Mouse (Mus musculus) heart, postnatal 0 days (tissue): ENCODE measurements around the gene Tmc6. TPM values are rescaled to one million over a fixed set of nuclear protein-coding genes. Genes with fewer than 3 reads are reported as not detected.

ENCODE experiments used
- ATAC-seq: fragments of 200-750 bp; cut with Nextera tagmentation; 2 replicates; pipeline ENCODE4 v1.8.0; 2017; ENCODE audit warnings: low read depth, moderate number of reproducible peaks, moderate library complexity; ENCODE audit not compliant: insufficient read depth
- DNase-seq: peaks from one replicate; pipeline ENCODE4 v3.0.0-alpha.2; 2016; ENCODE audit warnings: low spot score
- H3K27ac ChIP-seq: fragments of 300-500 bp; sonication (generic); 2 replicates; pipeline ENCODE4 v1.5.1; 2014; ENCODE audit warnings: low read depth, mild to moderate bottlenecking
- H3K27me3 ChIP-seq: fragments of 300-500 bp; sonication (generic); 2 replicates; pipeline ENCODE4 v1.6.1; 2014; ENCODE audit warnings: low read length, mixed read lengths; ENCODE audit not compliant: control insufficient read depth, insufficient read depth
- H3K36me3 ChIP-seq: fragments of 300-500 bp; sonication (generic); replicated peaks from 2 replicates; pipeline ENCODE4 v1.6.1; 2014; ENCODE audit warnings: low read length, mixed read lengths; ENCODE audit not compliant: control insufficient read depth, insufficient read depth
- H3K4me1 ChIP-seq: fragments of 300-500 bp; sonication (generic); 2 replicates; pipeline ENCODE4 v1.6.1; 2014; ENCODE audit warnings: antibody characterized with exemption; ENCODE audit not compliant: control insufficient read depth, insufficient read depth
- H3K4me2 ChIP-seq: fragments of 300-500 bp; sonication (generic); 2 replicates; pipeline ENCODE4 v1.6.1; 2014; ENCODE audit warnings: low read depth, mild to moderate bottlenecking, low read length, moderate library complexity
- H3K4me3 ChIP-seq: fragments of 300-500 bp; sonication (generic); 2 replicates; pipeline ENCODE4 v1.5.1; 2014; ENCODE audit warnings: low read depth, low read length
- H3K9ac ChIP-seq: fragments of 300-500 bp; sonication (generic); replicated peaks from 2 replicates; pipeline ENCODE4 v1.6.1; 2014; ENCODE audit warnings: low read depth, low read length, mixed read lengths
- H3K9me3 ChIP-seq: fragments of 300-500 bp; sonication (generic); replicated peaks from 2 replicates; pipeline ENCODE4 v1.6.1; 2016; ENCODE audit warnings: low read length; ENCODE audit not compliant: control insufficient read depth
- CTCF ChIP-seq: IDR thresholded peaks from 2 replicates; pipeline ENCODE4 v1.5.1; 2016; ENCODE audit warnings: antibody characterized with exemption, control low read depth, low read depth
- EP300 ChIP-seq: IDR thresholded peaks from 2 replicates; pipeline ENCODE4 v1.6.1; 2016; ENCODE audit warnings: antibody characterized with exemption, low read depth
- WGBS: fragments of 180-500 bp; shearing (Covaris S2); extraction: QIAGEN DNeasy Blood & Tissue Kit; methylation state at CpG from one replicate; pipeline ENCODE4 v1.1.7; 2014; 5-methylcytosine and 5-hydroxymethylcytosine counted together
- polyA plus RNA-seq: library from polyadenylated mRNA; unstranded; fragments of >200 nt; fragmentation: Nextera tagmentation; extraction: Ambion mirVana; gene quantifications from 2 replicates; pipeline ENCODE4 v1.2.1, GENCODE M21; 2015
- total RNA-seq: library from RNA; depleted of rRNA; stranded (reverse); fragments of >200 nt; gene quantifications from 2 replicates; pipeline ENCODE4 v1.2.3, GENCODE M21; 2014; ENCODE audit warnings: low replicate concordance

Gene Tmc6
- total and polyA plus RNA-seq, 2 experiments from 2014 or later, result 20.4 to 31.8 TPM

- WGBS, result 34% methylated on average over 3 of the region's 3 CpGs
- DNase-seq (no peak), ATAC-seq (no peak)
- Histone ChIP-seq H3K27ac (peak overlapping the region; percentile 91; the same call in 1 of the 2 replicates), H3K36me3 (0 out of 2 replicates have a peak, but pooled peaks cover under 1% of the 10 kb centered on the region), H3K9me3 (no peaks in the 10 kb centered on the region), H3K27me3 (no peaks in the 10 kb centered on the region), H3K4me3 (no peak overlapping the region), H3K9ac (0 out of 2 replicates have a peak overlapping the region, but pooled peaks have one; percentile 27), H3K4me2 (peak overlapping the region; percentile 74), H3K4me1 (peaks cover 80% of the 10 kb centered on the region)
- no peak for TF ChIP-seq EP300
- TF ChIP-seq CTCF, result no peak
These were observed 45.4 kb upstream of the Tmc6 start for GRCm38 (mm10) chr11:117827386-117827785.

GRCm38 (mm10) chr11:117826916-117827315 lies 44.9 kb upstream of the Tmc6 start:
- DNase-seq (no peak), ATAC-seq (no peak)
- no peaks in the 10 kb centered on the region for H3K27me3 ChIP-seq
- 53% methylated on average over 8 of the region's 8 CpGs for WGBS
- H3K4me1 ChIP-seq, result peaks cover 76% of the 10 kb centered on the region
- peak overlapping the region; percentile 74 for H3K4me2 ChIP-seq
- no peak overlapping the region for H3K4me3 ChIP-seq
- no peak overlapping the region for H3K9ac ChIP-seq
- no peaks in the 10 kb centered on the region for H3K9me3 ChIP-seq
- H3K27ac ChIP-seq, result peak overlapping the region; percentile 84; the same call in 1 of the 2 replicates
- no peak for TF ChIP-seq EP300
- H3K36me3 ChIP-seq, result 0 out of 2 replicates have a peak, but pooled peaks cover 5% of the 10 kb centered on the region

- DNase-seq, result no peak
- Histone ChIP-seq H3K4me1 (peaks cover 75% of the 10 kb centered on the region), H3K27ac (peak overlapping the region; percentile 84), H3K4me3 (peak overlapping the region; percentile 48), H3K27me3 (no peaks in the 10 kb centered on the region), H3K4me2 (peak overlapping the region; percentile 74), H3K9me3 (no peaks in the 10 kb centered on the region), H3K36me3 (peaks cover 12% of the 10 kb centered on the region; the same call in 1 of the 2 replicates), H3K9ac (peak overlapping the region; percentile 65)
- TF ChIP-seq CTCF, result no peak
- TF ChIP-seq EP300, result 0 out of 2 replicates have a peak, but pooled peaks have one; percentile 17
- ATAC-seq, result 0 out of 2 replicates have a peak, but pooled peaks have one; percentile 4
- 11% methylated on average over 5 of the region's 5 CpGs for WGBS
These were observed 44.2 kb upstream of the Tmc6 start for GRCm38 (mm10) chr11:117826164-117826563.

- no peak for TF ChIP-seq CTCF
- peak; percentile 72; the same call in 1 of the 2 replicates for TF ChIP-seq EP300
- H3K27me3 ChIP-seq, result no peaks in the 10 kb centered on the region
- H3K4me1 ChIP-seq, result peaks cover 70% of the 10 kb centered on the region
- H3K4me3 ChIP-seq, result peak within 1 kb of the TSS; percentile 48
- peak; percentile 94 for DNase-seq
- peak within 1 kb of the TSS; percentile 84 for H3K27ac ChIP-seq
- H3K9me3 ChIP-seq, result no peaks in the 10 kb centered on the region
- peak within 1 kb of the TSS; percentile 65 for H3K9ac ChIP-seq
- under 1% methylated on average over 33 of the region's 34 CpGs for WGBS
- H3K36me3 ChIP-seq, result peaks cover 16% of the 10 kb centered on the region; the same call in 1 of the 2 replicates
- peak; percentile 48 for ATAC-seq
- peak within 1 kb of the TSS; percentile 74 for H3K4me2 ChIP-seq
These were observed 43.5 kb upstream of the Tmc6 start, which contains the start of the genes Afmid and Tk1 for GRCm38 (mm10) chr11:117825333-117826101. Gene Afmid, plus strand, starts transcription at chr11:117825924. Gene Tk1, minus strand, starts transcription at chr11:117826092.

- WGBS, result 2% methylated on average over 23 of the region's 23 CpGs
- peak; percentile 75 for DNase-seq
- TF ChIP-seq EP300 (peak; percentile 57; the same call in 1 of the 2 replicates), CTCF (peak; percentile 94)
- peaks cover 24% of the 10 kb centered on the region; the same call in 1 of the 2 replicates for H3K36me3 ChIP-seq
- peak overlapping the region; percentile 84 for H3K27ac ChIP-seq
- no peaks in the 10 kb centered on the region for H3K9me3 ChIP-seq
- H3K4me2 ChIP-seq, result peak overlapping the region; percentile 74
- H3K4me3 ChIP-seq, result peak overlapping the region; percentile 48
- peak; percentile 69 for ATAC-seq
- 0 out of 2 replicates have a peak overlapping the region, but pooled peaks have one; percentile 1 for H3K9ac ChIP-seq
- H3K27me3 ChIP-seq, result no peaks in the 10 kb centered on the region
- peaks cover 69% of the 10 kb centered on the region for H3K4me1 ChIP-seq
These were observed 42.3 kb upstream of the Tmc6 start for GRCm38 (mm10) chr11:117824060-117824969.
